Mouse (Mus musculus) liver, embryonic 12.5 days (tissue): ENCODE data around the gene Trabd2b. TPM values are rescaled to one million over a fixed set of nuclear protein-coding genes. Genes with fewer than 3 reads are reported as not detected.

Experiments
- ATAC-seq: fragments of 200-750 bp; cut with Nextera tagmentation; 2 replicates; pipeline ENCODE4 v1.8.0; 2017; ENCODE audit warnings: moderate number of reproducible peaks, mild to moderate bottlenecking, moderate library complexity
- H3K27ac ChIP-seq: fragments of 300-500 bp; sonication (generic); 2 replicates; pipeline ENCODE4 v1.5.1; 2016; ENCODE audit warnings: mild to moderate bottlenecking
- H3K27me3 ChIP-seq: fragments of 300-500 bp; sonication (generic); replicated peaks from 2 replicates; pipeline ENCODE4 v1.6.1; 2016; ENCODE audit warnings: mild to moderate bottlenecking, moderate library complexity
- H3K36me3 ChIP-seq: fragments of 300-500 bp; sonication (generic); 2 replicates; pipeline ENCODE4 v1.6.1; 2016; ENCODE audit warnings: mild to moderate bottlenecking, moderate library complexity
- H3K4me1 ChIP-seq: fragments of 300-500 bp; sonication (generic); 2 replicates; pipeline ENCODE4 v1.6.1; 2016
- H3K4me2 ChIP-seq: fragments of 300-500 bp; sonication (generic); 2 replicates; pipeline ENCODE4 v1.6.1; 2016; ENCODE audit warnings: mild to moderate bottlenecking, moderate library complexity
- H3K4me3 ChIP-seq: fragments of 300-500 bp; sonication (generic); 2 replicates; pipeline ENCODE4 v1.5.1; 2016; ENCODE audit warnings: mild to moderate bottlenecking, moderate library complexity
- H3K9ac ChIP-seq: fragments of 300-500 bp; sonication (generic); 2 replicates; pipeline ENCODE4 v1.6.1; 2016; ENCODE audit warnings: mild to moderate bottlenecking, moderate library complexity
- H3K9me3 ChIP-seq: fragments of 300-500 bp; sonication (generic); replicated peaks from 2 replicates; pipeline ENCODE4 v1.6.1; 2016; ENCODE audit warnings: mild to moderate bottlenecking, moderate library complexity
- WGBS: fragments of 180-500 bp; shearing (Covaris S2); methylation state at CpG from one replicate; pipeline ENCODE4 v1.1.7; 2016; ENCODE audit not compliant: insufficient replicate concordance; 5-methylcytosine and 5-hydroxymethylcytosine counted together
- polyA plus RNA-seq: library from polyadenylated mRNA; unstranded; fragments of >200 nt; fragmentation: Nextera tagmentation; extraction: Ambion mirVana; gene quantifications from 2 replicates; pipeline ENCODE4 v1.2.1, GENCODE M21; 2016

Gene Trabd2b
- polyA plus RNA-seq, 1 experiment from 2014 or later: 0.38 TPM

DNA sequence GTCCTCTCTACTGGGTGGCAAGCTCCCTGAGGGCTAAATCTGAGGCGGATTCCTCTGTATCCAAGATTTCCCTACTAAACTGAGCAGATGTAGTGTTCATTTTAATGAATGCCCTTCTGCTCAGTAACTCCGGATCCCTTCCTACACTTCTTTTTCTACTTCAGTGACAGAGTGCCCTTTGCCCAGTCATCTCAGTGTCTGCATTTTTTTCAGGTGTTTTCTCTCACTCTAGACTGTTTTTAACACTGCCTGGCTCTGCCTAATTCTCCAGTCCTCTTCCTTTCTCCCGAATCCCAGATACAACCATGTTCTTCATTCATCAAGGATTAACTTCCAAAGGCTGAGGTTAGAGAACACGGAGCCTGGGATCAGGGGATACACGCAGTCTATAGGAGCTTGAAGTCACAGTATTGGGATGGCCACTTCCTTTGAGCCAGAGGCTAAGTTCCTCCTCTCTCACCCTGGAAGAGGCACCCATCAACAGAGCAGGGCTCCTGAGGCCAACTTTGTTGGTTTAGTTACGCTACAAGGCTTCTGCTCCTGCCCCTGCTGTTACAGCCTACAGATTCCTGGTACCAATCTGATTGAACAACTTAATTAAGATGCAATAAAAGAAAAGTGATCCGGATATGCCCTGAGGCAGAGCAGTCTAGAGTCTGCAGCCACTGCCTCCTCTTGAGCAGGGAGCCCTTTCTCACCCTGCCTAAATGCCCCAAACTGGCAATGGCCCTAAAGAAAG, 4.4 kb upstream of the Trabd2b start:
- H3K4me3 ChIP-seq: no peak overlapping the region
- no peaks in the 10 kb centered on the region for H3K36me3 ChIP-seq
- no peak overlapping the region for H3K9ac ChIP-seq
- no peak for ATAC-seq
- peaks cover 20% of the 10 kb centered on the region for H3K27me3 ChIP-seq
- peaks cover 8% of the 10 kb centered on the region; the same call in 1 of the 2 replicates for H3K4me1 ChIP-seq
- no peak overlapping the region for H3K27ac ChIP-seq
- H3K4me2 ChIP-seq: no peak overlapping the region
- WGBS: 49% methylated on average over 7 of the region's 7 CpGs
- H3K9me3 ChIP-seq: no peaks in the 10 kb centered on the region

GRCm38 (mm10) chr4:114405682-114406354, 706 bp upstream of the Trabd2b start:
- WGBS: under 1% methylated on average over 34 of the region's 74 CpGs
- no peak overlapping the region for H3K27ac ChIP-seq
- ATAC-seq: peak; percentile 69

GRCm38 (mm10) chr4:114407516-114407915, 992 bp downstream of the Trabd2b start:
- peaks cover 8% of the 10 kb centered on the region; the same call in 1 of the 2 replicates for H3K4me1 ChIP-seq
- WGBS: 42% methylated on average over 3 of the region's 3 CpGs
- H3K4me2 ChIP-seq: no peak overlapping the region
- no peaks in the 10 kb centered on the region for H3K9me3 ChIP-seq
- H3K4me3 ChIP-seq: no peak overlapping the region
- peaks cover 60% of the 10 kb centered on the region for H3K27me3 ChIP-seq
- no peak for ATAC-seq
- no peaks in the 10 kb centered on the region for H3K36me3 ChIP-seq
- no peak overlapping the region for H3K9ac ChIP-seq
- H3K27ac ChIP-seq: no peak overlapping the region

More at GRCm38 (mm10) chr4:114405682-114406354, 706 bp upstream of the Trabd2b start:
- peaks cover 57% of the 10 kb centered on the region for H3K27me3 ChIP-seq
- H3K4me1 ChIP-seq: peaks cover 8% of the 10 kb centered on the region; the same call in 1 of the 2 replicates
- no peaks in the 10 kb centered on the region for H3K9me3 ChIP-seq
- peak overlapping the region; percentile 74 for H3K4me2 ChIP-seq
- H3K9ac ChIP-seq: 0 out of 2 replicates have a peak overlapping the region, but pooled peaks have one; percentile 35
- peak overlapping the region; percentile 57 for H3K4me3 ChIP-seq
- H3K36me3 ChIP-seq: no peaks in the 10 kb centered on the region

DNA sequence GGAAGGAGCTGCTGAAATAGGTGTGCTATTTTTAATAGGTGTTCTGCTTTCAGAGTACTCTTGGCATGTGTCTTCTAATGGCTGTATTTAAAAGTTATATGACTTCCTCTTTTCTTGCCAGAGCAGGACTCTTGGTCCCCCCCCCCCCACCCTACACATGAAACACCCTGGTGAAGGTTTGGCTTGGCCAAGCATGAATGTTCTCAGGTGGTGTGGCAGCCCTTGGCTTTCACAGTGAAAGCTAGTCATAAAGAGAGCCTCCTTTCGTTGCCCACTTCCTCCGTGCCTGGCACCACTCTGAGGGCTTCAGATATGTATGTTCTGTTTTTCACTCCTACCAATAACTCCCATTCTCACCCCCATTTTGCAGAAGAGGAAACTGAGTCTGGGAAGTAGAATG, 1.8 kb downstream of the Trabd2b start:
- no peak for ATAC-seq
- Histone ChIP-seq H3K36me3 (no peaks in the 10 kb centered on the region), H3K4me3 (no peak overlapping the region), H3K9ac (no peak overlapping the region), H3K4me1 (peaks cover 8% of the 10 kb centered on the region; the same call in 1 of the 2 replicates), H3K27ac (no peak overlapping the region), H3K4me2 (no peak overlapping the region), H3K9me3 (no peaks in the 10 kb centered on the region), H3K27me3 (peaks cover 60% of the 10 kb centered on the region)
- 63% methylated on average over 2 of the region's 2 CpGs for WGBS

- 67% methylated on average over 18 of the region's 18 CpGs for WGBS
- H3K4me2 ChIP-seq: no peak overlapping the region
- no peaks in the 10 kb centered on the region for H3K36me3 ChIP-seq
- no peak overlapping the region for H3K4me3 ChIP-seq
- no peak overlapping the region for H3K9ac ChIP-seq
- no peak overlapping the region for H3K27ac ChIP-seq
- no peak for ATAC-seq
- H3K27me3 ChIP-seq: peaks cover 60% of the 10 kb centered on the region
- H3K9me3 ChIP-seq: no peaks in the 10 kb centered on the region
- H3K4me1 ChIP-seq: peaks cover 8% of the 10 kb centered on the region; the same call in 1 of the 2 replicates
Observed at GRCm38 (mm10) chr4:114408890-114409480, 2.5 kb downstream of the Trabd2b start.

DNA sequence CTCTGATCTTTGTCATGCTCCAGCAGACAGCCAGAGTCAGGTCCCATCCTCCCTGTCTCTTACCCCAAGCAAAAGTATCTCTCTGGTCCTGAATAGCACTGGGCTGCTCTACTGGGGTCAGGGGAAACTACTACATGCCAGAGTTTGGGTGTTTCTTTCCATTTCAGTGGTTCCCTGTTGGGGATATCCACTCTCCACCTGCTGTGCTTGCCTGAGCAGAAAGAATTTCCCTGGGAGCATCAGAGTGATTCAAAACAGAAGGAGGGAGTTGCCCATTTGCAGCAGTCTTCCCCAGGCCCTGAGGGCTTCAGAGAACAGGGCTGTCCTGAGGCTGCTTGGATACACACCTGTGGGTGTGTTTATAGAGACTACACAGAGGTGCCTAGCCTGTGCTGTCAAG, 3.0 kb downstream of the Trabd2b start:
- Histone ChIP-seq H3K27me3 (peaks cover 56% of the 10 kb centered on the region), H3K9ac (no peak overlapping the region), H3K4me2 (no peak overlapping the region), H3K4me3 (no peak overlapping the region), H3K36me3 (no peaks in the 10 kb centered on the region), H3K27ac (no peak overlapping the region), H3K4me1 (peaks cover 8% of the 10 kb centered on the region; the same call in 1 of the 2 replicates), H3K9me3 (no peaks in the 10 kb centered on the region)
- no peak for ATAC-seq

DNA sequence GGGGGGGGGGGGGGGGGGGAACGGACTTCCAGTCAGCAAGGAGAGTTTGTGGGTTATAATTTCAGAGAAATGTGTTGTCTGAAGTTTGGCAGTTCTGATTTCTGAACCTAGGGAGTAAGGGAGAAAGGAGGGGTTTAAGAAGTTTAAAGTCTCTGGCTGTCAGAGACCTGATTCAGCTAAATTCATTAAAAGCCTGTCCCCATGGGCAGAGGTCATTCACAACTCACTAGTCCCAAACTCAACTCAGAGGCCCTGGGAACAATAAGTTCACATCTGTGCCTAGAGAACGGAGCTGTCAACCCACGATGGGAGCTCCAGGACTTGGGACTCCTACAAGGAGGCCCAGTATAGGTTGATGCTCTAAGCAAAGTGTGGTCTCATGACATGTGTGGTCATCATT, 3.5 kb downstream of the Trabd2b start:
- H3K27me3 ChIP-seq: peaks cover 56% of the 10 kb centered on the region
- no peaks in the 10 kb centered on the region for H3K36me3 ChIP-seq
- no peak overlapping the region for H3K4me2 ChIP-seq
- H3K4me1 ChIP-seq: peaks cover 8% of the 10 kb centered on the region; the same call in 1 of the 2 replicates
- no peak for ATAC-seq
- no peak overlapping the region for H3K4me3 ChIP-seq
- no peak overlapping the region for H3K27ac ChIP-seq
- no peaks in the 10 kb centered on the region for H3K9me3 ChIP-seq
- H3K9ac ChIP-seq: no peak overlapping the region
- WGBS: 47% methylated on average over 3 of the region's 3 CpGs

GRCm38 (mm10) chr4:114410443-114410842, 3.9 kb downstream of the Trabd2b start:
- no peak overlapping the region for H3K4me2 ChIP-seq
- H3K9ac ChIP-seq: no peak overlapping the region
- 40% methylated on average over 11 of the region's 11 CpGs for WGBS
- no peak overlapping the region for H3K27ac ChIP-seq
- peaks cover 8% of the 10 kb centered on the region; the same call in 1 of the 2 replicates for H3K4me1 ChIP-seq
- H3K4me3 ChIP-seq: no peak overlapping the region
- ATAC-seq: no peak
- peaks cover 56% of the 10 kb centered on the region for H3K27me3 ChIP-seq
- H3K36me3 ChIP-seq: no peaks in the 10 kb centered on the region
- H3K9me3 ChIP-seq: no peaks in the 10 kb centered on the region

GRCm38 (mm10) chr4:114410958-114411661, 4.6 kb downstream of the Trabd2b start:
- Histone ChIP-seq H3K9me3 (no peaks in the 10 kb centered on the region), H3K4me2 (no peak overlapping the region), H3K4me1 (peaks cover 7% of the 10 kb centered on the region; the same call in 1 of the 2 replicates), H3K27ac (no peak overlapping the region), H3K9ac (no peak overlapping the region), H3K4me3 (no peak overlapping the region), H3K27me3 (peaks cover 50% of the 10 kb centered on the region), H3K36me3 (no peaks in the 10 kb centered on the region)
- 45% methylated on average over 9 of the region's 9 CpGs for WGBS
- no peak for ATAC-seq

DNA sequence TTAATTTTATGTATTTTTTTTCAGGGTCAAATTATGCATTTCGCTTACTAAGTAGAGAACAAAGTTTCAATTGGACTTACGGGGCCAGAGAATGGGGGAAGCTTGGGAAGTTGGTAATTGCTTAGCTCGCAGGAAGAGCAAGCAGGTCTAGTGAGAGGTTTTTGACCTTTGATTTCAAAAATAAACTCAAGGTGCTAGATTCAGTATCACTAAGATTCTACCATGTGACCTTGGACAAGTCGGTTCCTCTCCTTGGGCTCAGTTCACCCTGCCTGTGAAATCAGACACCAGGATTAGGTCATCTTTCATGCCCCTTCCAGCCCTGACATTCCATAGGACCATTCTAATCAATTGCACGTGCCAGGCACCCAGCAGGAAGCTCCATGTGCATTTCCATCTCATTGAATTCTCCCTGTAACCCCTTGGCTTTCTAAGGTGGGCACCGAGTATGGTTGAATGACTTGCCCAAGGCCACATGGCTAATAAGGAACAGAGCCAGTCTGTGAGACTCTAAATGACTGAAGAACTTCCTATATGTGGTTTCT, 5.4 kb downstream of the Trabd2b start:
- Histone ChIP-seq H3K36me3 (no peaks in the 10 kb centered on the region), H3K27ac (no peak overlapping the region), H3K4me2 (no peak overlapping the region), H3K4me1 (no peaks in the 10 kb centered on the region), H3K27me3 (peaks cover 42% of the 10 kb centered on the region), H3K4me3 (no peak overlapping the region), H3K9me3 (no peaks in the 10 kb centered on the region), H3K9ac (no peak overlapping the region)
- ATAC-seq: no peak
- 53% methylated on average over 6 of the region's 6 CpGs for WGBS

GRCm38 (mm10) chr4:114415925-114416645, 9.6 kb downstream of the Trabd2b start:
- no peak for ATAC-seq
- H3K9ac ChIP-seq: no peak overlapping the region
- 0 out of 2 replicates have a peak, but pooled peaks cover 3% of the 10 kb centered on the region for H3K27me3 ChIP-seq
- H3K9me3 ChIP-seq: no peaks in the 10 kb centered on the region
- no peaks in the 10 kb centered on the region for H3K36me3 ChIP-seq
- no peak overlapping the region for H3K4me3 ChIP-seq
- no peaks in the 10 kb centered on the region for H3K4me1 ChIP-seq
- H3K4me2 ChIP-seq: no peak overlapping the region
- WGBS: 39% methylated on average over 16 of the region's 16 CpGs
- H3K27ac ChIP-seq: no peak overlapping the region
